Mouse (Mus musculus) adrenal gland, postnatal 10 days (tissue): ENCODE measurements around the gene Hipk2. TPM values are rescaled to one million over a fixed set of nuclear protein-coding genes. Genes with fewer than 3 reads are reported as not detected.

ENCODE experiments used
- DNase-seq: peaks from one replicate; pipeline ENCODE4 v3.0.0; 2021; ENCODE audit warnings: mixed read lengths
- long read RNA-seq, 2 experiments: library from polyadenylated mRNA; stranded (forward); transcript quantifications; one replicate each; pipeline ENCODE4 v2.0.0; 2021
- total RNA-seq, 2 experiments: library from RNA; stranded (reverse); gene quantifications; 2 replicates each; pipeline ENCODE4 v1.2.3; 2021

Hipk2 gene
- 10 to 100 TPM; 72.8 to 88.4 TPM for total RNA-seq
- long read RNA-seq, experiment 1, partial matches to known transcripts, result 9 of 22 reads
- long read RNA-seq, experiment 1, other reads (novel, unspliced or antisense), result 13 of 22 reads
- long read RNA-seq, experiment 2, full-length matches to known transcripts, result 2 of 9 reads
- long read RNA-seq, experiment 2, partial matches to known transcripts, result 3 of 9 reads
- long read RNA-seq, experiment 2, other reads (novel, unspliced or antisense), result 4 of 9 reads

- DNase-seq, result peak; percentile 92
Observed at GRCm38 (mm10) chr6:38876071-38876911, at the start of gene Hipk2. TSS of gene Hipk2 (minus strand) at chr6:38876165.

DNA sequence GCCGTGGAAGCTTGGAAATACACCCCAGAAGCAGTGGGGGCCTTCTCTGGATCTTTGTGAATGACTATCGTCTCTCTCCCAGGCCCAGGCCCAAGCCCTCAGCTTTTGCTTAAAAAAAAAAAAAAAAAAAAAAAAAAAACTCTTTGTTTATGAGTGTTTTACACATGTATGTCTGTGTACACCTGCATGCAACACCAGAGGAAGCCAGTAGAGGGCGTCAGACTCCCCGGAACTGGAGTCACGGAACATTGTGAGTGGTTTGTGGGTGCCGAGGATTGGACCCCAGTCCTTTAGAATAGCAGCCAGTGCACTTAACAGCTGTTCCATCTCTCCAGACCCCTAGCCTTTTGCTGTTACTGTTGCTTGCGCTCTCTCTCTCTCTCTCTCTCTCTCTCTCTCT lies 49.8 kb upstream of the Hipk2 start:
- DNase-seq, result no peak

DNA sequence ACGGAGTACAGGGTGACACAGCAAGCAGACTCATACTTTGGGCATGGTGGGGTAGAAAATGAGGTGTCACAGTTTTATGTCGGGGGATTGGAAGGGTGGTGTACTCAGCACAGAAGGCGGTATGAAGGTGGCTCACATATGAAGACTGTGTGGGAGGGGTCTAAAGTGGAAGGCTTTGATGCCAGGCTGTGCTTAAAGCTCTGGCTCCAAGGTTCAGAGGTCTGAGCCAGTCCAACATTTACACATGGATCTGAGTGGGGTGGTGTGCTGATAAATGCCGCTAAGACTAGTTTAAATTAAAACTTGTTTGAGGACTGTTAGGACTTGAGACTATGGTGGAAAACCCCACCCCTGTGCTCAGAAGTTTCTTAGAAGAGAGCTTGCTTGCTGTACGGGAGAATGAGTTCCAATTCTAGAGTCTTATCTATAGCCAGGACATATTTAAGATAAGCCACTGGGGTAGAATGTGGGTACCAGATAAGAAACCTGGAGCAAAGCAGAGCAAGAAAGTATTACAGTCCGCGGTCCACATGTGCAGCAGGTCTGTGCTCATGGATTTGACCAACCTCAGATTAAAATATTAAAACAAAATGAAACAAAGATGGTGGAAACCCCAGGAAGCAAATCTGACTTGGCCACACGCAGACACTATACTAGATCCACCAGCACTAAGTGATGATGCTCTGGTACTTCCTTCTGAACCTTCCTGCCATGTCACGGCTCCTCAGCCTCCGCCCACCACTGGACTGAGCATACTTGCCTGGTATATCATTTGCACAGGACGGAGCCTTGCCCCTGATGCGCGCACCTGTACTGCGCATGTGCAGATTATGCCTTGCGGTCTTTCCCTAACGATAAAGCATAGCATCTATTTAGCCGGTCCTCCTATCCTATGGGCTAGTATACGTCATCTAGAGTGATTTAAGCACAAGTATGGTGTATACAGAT lies 48.2 kb upstream of the Hipk2 start:
- no peak for DNase-seq

- no peak for DNase-seq
Observed at GRCm38 (mm10) chr6:38923450-38923849, 47.5 kb upstream of the Hipk2 start.

DNA sequence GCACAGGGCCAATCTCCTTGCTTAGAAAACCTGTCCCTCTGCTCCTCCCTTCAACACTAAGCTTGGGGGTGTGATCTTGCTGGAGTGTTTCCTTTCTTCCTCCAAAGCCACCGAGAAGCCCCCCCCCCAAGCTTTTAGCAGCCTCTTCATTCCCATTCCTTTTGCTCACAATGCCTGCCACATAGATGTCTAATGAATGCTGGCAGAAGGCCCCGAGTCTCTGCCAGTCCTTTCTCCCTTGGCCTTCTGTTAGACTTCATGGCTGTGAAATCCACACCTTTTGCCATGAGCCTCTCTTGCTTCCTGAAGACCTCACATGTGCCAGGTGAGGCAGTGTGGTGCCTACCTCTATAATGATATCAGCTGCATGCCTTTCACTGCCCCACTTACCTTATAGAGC lies 46.6 kb upstream of the Hipk2 start:
- no peak for DNase-seq

DNA sequence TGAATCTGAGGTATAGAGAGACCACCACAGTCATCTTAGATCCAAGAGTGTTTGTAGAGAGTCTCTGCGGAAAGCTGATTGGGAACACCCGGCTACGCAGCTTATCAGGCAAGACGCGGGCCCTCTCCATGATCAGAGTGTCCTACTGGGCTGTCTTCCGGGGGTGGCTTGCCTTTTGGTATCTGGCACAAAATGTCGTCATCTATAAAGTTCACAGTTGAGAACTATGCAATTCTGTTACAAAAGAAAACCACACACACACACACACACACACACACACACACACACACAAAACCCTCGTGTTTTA lies 45.8 kb upstream of the Hipk2 start:
- no peak for DNase-seq

GRCm38 (mm10) chr6:38921095-38921809 lies 45.3 kb upstream of the Hipk2 start:
- no peak for DNase-seq

DNA sequence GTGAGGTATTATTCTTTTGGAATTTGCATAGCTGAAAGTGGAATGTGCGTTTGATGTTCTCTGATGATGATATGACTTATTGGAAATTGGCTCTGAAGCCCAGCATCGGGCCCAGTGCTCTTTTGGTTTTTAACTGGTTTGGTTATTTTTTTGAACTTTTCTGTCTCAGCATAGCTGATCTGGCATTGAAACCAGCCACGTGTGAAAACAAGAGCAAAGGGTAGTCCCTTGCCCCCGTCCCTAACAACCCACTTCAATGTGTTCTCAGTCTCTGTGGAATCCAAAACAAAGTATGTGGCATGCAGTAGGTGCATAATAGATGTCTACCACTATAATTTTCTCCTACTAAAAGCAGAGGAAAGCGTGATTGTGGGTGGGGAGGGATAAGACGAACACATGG lies 44.2 kb upstream of the Hipk2 start:
- DNase-seq, result no peak

- DNase-seq, result no peak
Observed at GRCm38 (mm10) chr6:38919135-38919740, 43.3 kb upstream of the Hipk2 start.

DNA sequence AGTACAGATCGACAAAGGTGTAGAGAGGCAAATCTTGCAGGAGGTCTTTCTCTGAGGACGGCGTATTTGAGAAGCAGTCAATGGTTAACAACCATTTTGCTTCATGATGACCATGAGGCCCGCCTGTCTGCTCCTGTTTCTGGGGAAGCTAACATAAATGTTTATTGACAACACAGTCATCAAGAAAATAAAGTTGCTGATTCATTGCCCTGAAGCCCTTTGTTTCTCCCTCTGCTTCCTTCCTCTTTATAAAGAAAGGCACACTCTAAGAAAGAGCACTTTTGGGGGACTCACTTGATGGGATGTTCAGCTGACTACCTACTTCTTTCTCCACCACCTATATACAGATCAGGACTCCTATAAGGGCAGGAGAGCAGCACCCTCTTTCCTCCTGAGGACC lies 42.8 kb upstream of the Hipk2 start:
- DNase-seq, result no peak

DNA sequence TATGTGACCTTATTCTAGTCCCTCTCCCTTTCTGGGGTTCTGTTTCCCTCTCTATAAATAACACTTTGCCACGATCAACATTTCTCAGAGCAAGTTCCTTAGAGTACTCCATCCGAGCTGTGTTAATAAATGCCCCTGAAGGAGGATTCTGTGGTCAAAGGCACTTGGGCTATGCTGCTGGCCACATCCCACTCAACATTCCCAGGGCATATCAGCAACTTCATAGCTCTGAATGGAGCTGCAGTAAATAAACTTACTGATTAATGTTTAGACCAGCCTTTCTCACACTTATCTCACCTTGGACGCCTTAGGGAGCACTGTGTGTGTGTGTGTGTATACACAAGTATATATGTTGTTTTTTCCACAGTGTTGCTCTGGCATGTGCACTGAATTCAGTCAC lies 41.5 kb upstream of the Hipk2 start:
- no peak for DNase-seq

GRCm38 (mm10) chr6:38916571-38916970 lies 40.6 kb upstream of the Hipk2 start:
- no peak for DNase-seq

DNA sequence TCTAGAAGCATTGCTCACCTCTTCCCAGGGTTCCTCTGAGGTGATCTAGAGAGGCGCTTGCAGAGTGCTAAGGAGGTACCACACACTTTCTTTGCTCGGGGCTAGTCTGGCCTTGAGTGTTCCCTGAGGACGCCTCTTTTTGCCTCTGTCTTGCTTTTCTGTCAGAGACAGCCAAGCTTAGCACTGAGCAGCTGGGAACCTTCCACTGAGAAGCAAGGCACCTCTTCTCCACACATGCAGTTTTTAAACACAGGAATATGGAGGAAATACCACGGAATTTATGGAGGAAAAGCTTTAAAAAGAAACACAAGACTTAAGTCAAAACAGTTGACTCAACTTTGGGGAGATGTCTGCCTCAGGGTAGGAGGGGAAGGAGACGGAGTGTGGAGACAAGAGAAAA lies 39.8 kb upstream of the Hipk2 start:
- no peak for DNase-seq

DNA sequence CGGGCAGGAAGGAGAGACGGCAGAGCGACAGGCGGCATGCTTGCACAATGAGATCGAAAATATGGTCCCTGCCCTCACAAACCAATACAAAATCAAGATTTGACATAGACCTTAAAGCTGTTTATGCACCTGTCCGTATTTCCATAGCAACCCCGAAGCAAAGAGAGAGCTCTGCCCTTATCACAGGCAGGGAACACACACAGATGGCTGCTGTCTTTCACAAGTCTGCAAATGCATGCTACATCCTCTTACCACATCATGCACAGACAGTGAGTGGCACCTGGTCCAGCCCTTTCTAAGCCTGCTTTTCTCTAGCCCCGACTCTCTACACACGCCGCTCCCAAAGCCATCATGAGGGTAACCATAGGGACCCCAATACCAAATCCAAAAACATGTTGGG lies 38.2 kb upstream of the Hipk2 start:
- DNase-seq, result no peak

GRCm38 (mm10) chr6:38913386-38914042 lies 37.5 kb upstream of the Hipk2 start:
- no peak for DNase-seq

DNA sequence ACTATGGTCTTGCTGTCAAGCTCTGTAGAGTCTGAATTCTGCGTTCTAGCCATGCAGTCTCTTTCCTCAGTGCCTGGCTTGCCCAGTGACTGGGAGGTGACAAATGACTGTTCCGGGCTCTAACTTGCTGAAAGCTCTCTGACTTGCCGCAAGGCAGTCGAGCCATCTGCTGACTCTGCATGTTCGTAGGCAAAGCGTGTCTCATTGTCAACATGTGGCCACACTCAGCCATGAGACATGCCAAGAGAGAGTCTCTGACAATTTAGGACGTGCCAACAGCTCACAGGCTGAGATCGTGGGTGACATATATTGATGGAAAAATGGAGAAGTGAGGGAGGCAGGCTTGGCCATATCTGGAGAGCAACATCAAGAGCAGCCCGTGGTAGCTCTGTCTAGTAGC lies 36.9 kb upstream of the Hipk2 start:
- no peak for DNase-seq

DNA sequence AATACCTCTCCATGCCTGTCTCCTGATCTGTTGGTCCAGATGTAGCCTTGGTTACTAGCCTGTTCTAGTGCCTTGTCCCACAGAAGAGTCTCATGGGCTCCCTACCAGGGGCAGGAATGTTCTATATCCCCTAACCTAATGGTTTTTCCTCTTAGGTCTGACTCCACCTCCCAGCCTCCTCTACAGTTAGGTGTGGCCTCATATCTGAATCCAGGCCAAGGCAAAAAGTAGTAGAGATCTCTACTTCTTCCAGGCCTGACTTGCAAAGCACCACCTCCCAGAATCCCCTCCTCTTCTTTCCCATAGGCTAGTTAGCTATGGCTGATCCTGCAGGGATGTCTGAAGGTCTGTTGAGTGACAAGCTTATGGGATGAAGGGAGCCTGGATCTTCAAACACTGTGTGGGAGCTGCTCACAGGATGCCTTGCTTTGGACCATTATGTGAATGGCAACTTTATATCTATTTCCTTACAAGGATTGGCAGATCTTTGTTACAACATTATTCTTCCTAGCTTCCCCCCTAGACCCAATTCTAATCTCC lies 36.2 kb upstream of the Hipk2 start:
- DNase-seq, result no peak

- DNase-seq, result peak; percentile 79
Observed at GRCm38 (mm10) chr6:38910828-38911559, 35.0 kb upstream of the Hipk2 start.

DNA sequence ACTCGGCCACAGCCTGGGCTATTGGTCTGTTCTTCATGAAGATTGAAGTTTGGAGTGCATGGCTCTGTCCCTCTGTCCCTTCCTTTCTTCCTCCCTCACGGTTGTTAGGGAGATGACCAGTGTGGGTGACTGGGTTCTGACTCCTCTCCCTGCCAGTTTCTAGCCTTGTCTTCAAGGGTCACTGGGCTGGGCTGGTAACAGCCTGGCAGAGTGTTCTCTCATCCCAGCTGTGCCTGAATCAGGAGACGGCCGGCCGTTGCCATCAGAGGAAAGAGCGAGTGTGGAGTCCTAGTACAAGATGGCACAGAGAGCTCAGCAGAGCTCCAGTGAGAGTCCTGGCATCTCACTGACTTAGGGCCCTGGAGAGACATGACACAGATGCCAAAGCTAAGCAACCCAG lies 32.4 kb upstream of the Hipk2 start:
- DNase-seq, result no peak

- DNase-seq, result peak; percentile 51
Observed at GRCm38 (mm10) chr6:38906005-38906404, 30.0 kb upstream of the Hipk2 start.
